Mouse (Mus musculus) cerebellum, adult 2 months (tissue): ENCODE measurements at regions not wholly inside any gene's neighbourhood (a gene's known extent, or its start where the extent isn't known, plus 50 kb on each side); places are given as distances from the start of the nearest gene placed in this dataset.

Experiments used
- CTCF ChIP-seq: fragments of 200-500 bp; IDR thresholded peaks from 2 replicates; pipeline ENCODE4 v1.5.1; 2011; ENCODE audit warnings: low read depth, mild to moderate bottlenecking, control low read depth, low read length, moderate library complexity, borderline replicate concordance; ENCODE audit not compliant: insufficient read depth
- POLR2A ChIP-seq: fragments of 200-500 bp; IDR thresholded peaks from 2 replicates; pipeline ENCODE4 v1.6.1; 2011; ENCODE audit warnings: low read length, control low read depth, borderline replicate concordance; ENCODE audit not compliant: insufficient read depth

GRCm38 (mm10) chr15:96915544-96915943, 140.2 kb downstream of the Slc38a4 start:
- TF ChIP-seq POLR2A (no peak), CTCF (no peak)
